Mouse (Mus musculus): Measurements from ENCODE around the gene Jph4. TPM values are rescaled to one million over a fixed set of nuclear protein-coding genes. Genes with fewer than 3 reads are reported as not detected.
A peak's percentile ranks its signal among the peaks of the same experiment; 100 is the strongest.

Gene Jph4
- total and polyA plus RNA-seq, 3 experiments = 0.23 to 0.25 TPM; not detected in 1

GRCm38 (mm10) chr14:55114759-55115701, 1.7 kb downstream of the Jph4 start:
- peak; percentile 58 to 65 for DNase-seq
- H3K36me3 ChIP-seq (ENCODE audit: control insufficient read depth, insufficient read depth, low read length) = no peaks in the 10 kb centered on the region
- 1% methylated on average over 73 of the region's 78 CpGs for WGBS
- TF ChIP-seq EP300 (IDR thresholded peaks at IDR 0.05; ENCODE audit: insufficient read depth, low read depth, low read length) (no peak), CTCF (IDR thresholded peaks at IDR 0.05) (peak; percentile 27; the same call in 1 of the 2 replicates), POLR2A (IDR thresholded peaks at IDR 0.05; ENCODE audit: insufficient read depth, low read depth, low read length) (no peak)
- peak overlapping the region; percentile 83 for H3K9ac ChIP-seq (ENCODE audit: low read depth, low read length)
- peaks cover 4% of the 10 kb centered on the region for H3K4me1 ChIP-seq (ENCODE audit: control insufficient read depth, insufficient read depth, low read length)
- H3K4me3 ChIP-seq = peak overlapping the region; percentile 52
- intact Hi-C loops (cut with DNase I) = no loop called here
- H3K79me2 ChIP-seq (replicated peaks; ENCODE audit: control insufficient read depth, insufficient read depth, low read length) = no peaks in the 10 kb centered on the region
- H3K27ac ChIP-seq = no peak overlapping the region
- H3K27me3 ChIP-seq (ENCODE audit: control insufficient read depth, insufficient read depth, low read length) = peaks cover 24% of the 10 kb centered on the region

GRCm38 (mm10) chr14:55113975-55114645, 2.6 kb downstream of the Jph4 start:
- Histone ChIP-seq H3K4me1 (ENCODE audit: control insufficient read depth, insufficient read depth, low read length) (peaks cover 4% of the 10 kb centered on the region), H3K27ac (no peak overlapping the region), H3K9ac (ENCODE audit: low read depth, low read length) (no peak overlapping the region), H3K36me3 (ENCODE audit: control insufficient read depth, insufficient read depth, low read length) (no peaks in the 10 kb centered on the region), H3K27me3 (ENCODE audit: control insufficient read depth, insufficient read depth, low read length) (peaks cover 24% of the 10 kb centered on the region), H3K79me2 (replicated peaks; ENCODE audit: control insufficient read depth, insufficient read depth, low read length) (no peaks in the 10 kb centered on the region), H3K4me3 (no peak overlapping the region)
- DNase-seq = peak in 1 of 2 experiments; percentile 23
- intact Hi-C loops (cut with DNase I) = no loop called here
- WGBS = 8% methylated on average over 26 of the region's 26 CpGs
- TF ChIP-seq CTCF (IDR thresholded peaks at IDR 0.05) (peak; percentile 67), POLR2A (IDR thresholded peaks at IDR 0.05; ENCODE audit: insufficient read depth, low read depth, low read length) (no peak)

DNA sequence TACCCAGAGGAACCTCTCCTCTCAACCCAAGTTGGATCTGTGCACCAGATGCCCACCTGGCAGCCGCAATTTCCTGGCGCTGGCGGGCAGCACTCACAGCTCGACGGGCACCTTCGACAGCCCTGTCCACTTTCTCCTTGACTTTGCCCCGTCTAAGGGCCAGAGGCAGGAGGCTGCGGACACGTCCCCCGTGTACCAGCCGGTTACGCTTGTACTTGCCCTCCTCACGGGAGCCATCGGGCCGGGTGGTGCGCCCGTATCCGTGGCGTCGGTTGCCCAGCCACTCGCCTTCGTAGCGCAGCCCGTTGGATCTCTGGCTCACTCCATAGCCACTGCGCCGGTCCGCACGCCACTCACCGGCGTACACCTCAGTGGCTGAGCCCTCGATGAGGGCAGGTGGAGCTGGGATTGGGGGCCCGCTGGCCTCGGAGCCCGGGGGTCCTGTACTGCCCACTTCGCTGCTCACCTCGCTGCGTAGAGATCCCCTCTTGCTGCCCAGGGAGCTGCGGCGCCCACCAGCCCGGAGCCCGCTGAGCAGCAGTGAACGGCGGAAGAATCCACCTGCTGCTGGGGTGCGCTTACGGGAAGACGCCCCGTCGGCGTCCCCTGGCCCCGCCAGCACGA, 3.3 kb downstream of the Jph4 start:
- Histone ChIP-seq H3K4me3 (no peak overlapping the region), H3K36me3 (ENCODE audit: control insufficient read depth, insufficient read depth, low read length) (no peaks in the 10 kb centered on the region), H3K4me1 (ENCODE audit: control insufficient read depth, insufficient read depth, low read length) (peaks cover 4% of the 10 kb centered on the region), H3K27ac (no peak overlapping the region), H3K9ac (ENCODE audit: low read depth, low read length) (no peak overlapping the region), H3K79me2 (replicated peaks; ENCODE audit: control insufficient read depth, insufficient read depth, low read length) (no peaks in the 10 kb centered on the region), H3K27me3 (ENCODE audit: control insufficient read depth, insufficient read depth, low read length) (peaks cover 24% of the 10 kb centered on the region)
- intact Hi-C loops (cut with DNase I) = no loop called here
- TF ChIP-seq POLR2A (IDR thresholded peaks at IDR 0.05; ENCODE audit: insufficient read depth, low read depth, low read length) = no peak
- no peak for TF ChIP-seq EP300 (IDR thresholded peaks at IDR 0.05; ENCODE audit: insufficient read depth, low read depth, low read length)
- TF ChIP-seq CTCF (IDR thresholded peaks at IDR 0.05) = no peak
- no peak for DNase-seq
- WGBS = 61% methylated on average over 51 of the region's 51 CpGs

DNA sequence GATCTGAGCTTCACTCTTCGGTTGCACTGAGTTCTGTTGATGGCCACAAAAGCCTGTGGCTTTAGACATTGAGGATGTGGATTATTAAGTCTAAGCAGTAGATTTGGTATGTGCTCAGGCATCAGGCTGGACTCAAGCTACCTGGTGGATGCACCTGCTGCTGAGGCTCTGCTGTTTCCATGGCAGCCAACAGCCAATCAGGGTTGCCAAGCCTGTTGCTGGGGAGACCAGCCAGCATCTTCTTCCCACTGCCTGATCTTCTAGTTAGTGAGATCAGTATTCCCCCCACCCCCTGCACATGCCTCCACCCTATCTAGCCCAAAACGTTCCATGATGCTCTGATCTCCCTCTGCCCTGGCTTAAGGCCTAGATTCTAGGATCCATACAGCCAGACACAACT, 5.0 kb downstream of the Jph4 start:
- H3K27me3 ChIP-seq (ENCODE audit: control insufficient read depth, insufficient read depth, low read length) = peaks cover 24% of the 10 kb centered on the region

DNA sequence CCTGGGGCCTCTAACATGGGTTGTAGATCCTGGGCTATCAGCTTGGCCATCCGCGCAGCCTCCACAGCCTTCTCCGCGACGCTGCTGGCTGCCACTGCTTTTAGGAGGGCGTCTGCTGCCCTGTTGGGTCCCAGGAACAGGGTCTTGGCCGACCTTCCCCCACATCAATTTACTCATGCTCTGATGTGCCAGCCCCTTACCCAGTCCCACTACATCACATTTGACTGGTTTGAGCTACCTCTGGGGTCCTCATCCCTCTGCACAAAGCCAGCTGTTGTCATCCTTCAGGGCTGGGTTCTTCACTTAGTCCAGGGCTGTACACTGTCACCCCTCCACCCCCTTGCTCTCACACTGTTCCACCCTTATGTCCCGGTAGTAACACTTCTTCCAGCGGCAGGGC, 6.7 kb downstream of the Jph4 start:
- intact Hi-C loops (cut with DNase I) = no loop called here
- no peak for DNase-seq
- TF ChIP-seq CTCF (IDR thresholded peaks at IDR 0.05) (no peak), EP300 (IDR thresholded peaks at IDR 0.05; ENCODE audit: insufficient read depth, low read depth, low read length) (no peak), POLR2A (IDR thresholded peaks at IDR 0.05; ENCODE audit: insufficient read depth, low read depth, low read length) (no peak)
- Histone ChIP-seq H3K9ac (ENCODE audit: low read depth, low read length) (no peak overlapping the region), H3K79me2 (replicated peaks; ENCODE audit: control insufficient read depth, insufficient read depth, low read length) (no peaks in the 10 kb centered on the region), H3K4me1 (ENCODE audit: control insufficient read depth, insufficient read depth, low read length) (peaks cover 4% of the 10 kb centered on the region), H3K36me3 (ENCODE audit: control insufficient read depth, insufficient read depth, low read length) (no peaks in the 10 kb centered on the region), H3K27ac (no peak overlapping the region), H3K27me3 (ENCODE audit: control insufficient read depth, insufficient read depth, low read length) (peaks cover 15% of the 10 kb centered on the region), H3K4me3 (no peak overlapping the region)
- WGBS = 44% methylated on average over 9 of the region's 9 CpGs

More for the DNA sequence above, 5.0 kb downstream of the Jph4 start:
- intact Hi-C loops (cut with DNase I) = no loop called here
- no peak for DNase-seq
- H3K79me2 ChIP-seq (replicated peaks; ENCODE audit: control insufficient read depth, insufficient read depth, low read length) = no peaks in the 10 kb centered on the region
- no peak for TF ChIP-seq EP300 (IDR thresholded peaks at IDR 0.05; ENCODE audit: insufficient read depth, low read depth, low read length)
- no peak for TF ChIP-seq CTCF (IDR thresholded peaks at IDR 0.05)
- no peak for TF ChIP-seq POLR2A (IDR thresholded peaks at IDR 0.05; ENCODE audit: insufficient read depth, low read depth, low read length)
- H3K9ac ChIP-seq (ENCODE audit: low read depth, low read length) = no peak overlapping the region
- H3K36me3 ChIP-seq (ENCODE audit: control insufficient read depth, insufficient read depth, low read length) = no peaks in the 10 kb centered on the region
- H3K4me3 ChIP-seq = no peak overlapping the region
- WGBS = 70% methylated on average over 2 of the region's 2 CpGs
- H3K27ac ChIP-seq = no peak overlapping the region
- peaks cover 4% of the 10 kb centered on the region for H3K4me1 ChIP-seq (ENCODE audit: control insufficient read depth, insufficient read depth, low read length)
